Mouse (Mus musculus): Measurements from ENCODE around the gene Coro2b. TPM values are rescaled to one million over a fixed set of nuclear protein-coding genes. Genes with fewer than 3 reads are reported as not detected.

Gene Coro2b
- total RNA-seq, 1 experiment from 2014 or later = 15.9 TPM

GRCm38 (mm10) chr9:62389735-62390134, 147.1 kb downstream of the Coro2b start:
- no peak for DNase-seq

- no peak for DNase-seq
Observed at GRCm38 (mm10) chr9:62385727-62386518, 150.9 kb downstream of the Coro2b start.

DNA sequence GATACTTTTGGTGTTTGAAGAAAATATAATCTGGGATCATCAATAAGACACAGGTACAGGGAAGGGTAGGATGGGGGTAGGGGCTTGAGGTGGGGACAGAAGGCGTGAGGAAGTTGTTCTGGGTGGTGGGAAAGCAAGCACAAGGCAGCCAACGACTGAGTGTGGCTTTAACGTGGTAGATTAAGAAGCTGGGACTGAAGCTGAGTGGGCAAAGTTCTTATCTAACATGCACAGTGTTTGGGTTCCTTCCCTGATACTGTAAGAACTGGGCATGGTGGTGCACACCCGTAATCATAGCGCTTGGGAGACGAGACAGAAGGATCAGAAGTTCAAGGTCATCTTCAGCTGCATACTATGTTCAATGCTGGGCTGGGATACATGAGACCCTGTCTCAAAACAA, 151.8 kb downstream of the Coro2b start:
- DNase-seq = no peak

GRCm38 (mm10) chr9:62382519-62383084, 154.2 kb downstream of the Coro2b start:
- peak; percentile 44 for DNase-seq

DNA sequence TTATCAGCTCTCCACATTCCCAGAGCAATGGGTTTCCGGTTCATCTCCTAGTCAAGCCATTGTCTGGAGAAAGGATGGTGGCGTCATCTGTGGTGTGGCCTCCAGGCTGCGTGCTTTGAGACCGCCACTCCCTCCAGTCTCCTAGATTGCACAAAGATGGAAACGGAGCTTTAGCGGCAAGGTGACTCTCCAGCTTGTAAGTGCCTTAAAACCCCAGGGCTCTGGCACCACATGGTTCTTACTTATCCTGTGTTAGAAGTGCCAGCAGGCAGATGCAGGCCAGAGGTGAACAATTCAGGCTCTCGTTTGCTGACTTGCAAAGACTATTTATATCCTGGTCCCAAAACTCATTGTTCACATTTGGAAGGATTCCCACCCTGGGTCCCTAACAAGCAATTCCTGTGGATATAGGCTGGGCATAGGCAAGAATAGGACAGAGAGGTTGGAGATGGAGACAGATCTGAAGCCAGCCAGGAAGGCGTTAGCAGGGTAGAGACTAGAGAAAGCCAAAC, 155.4 kb downstream of the Coro2b start:
- DNase-seq = no peak

GRCm38 (mm10) chr9:62380351-62380750, 156.5 kb downstream of the Coro2b start:
- DNase-seq = no peak

GRCm38 (mm10) chr9:62377897-62378296, 158.9 kb downstream of the Coro2b start:
- no peak for DNase-seq

DNA sequence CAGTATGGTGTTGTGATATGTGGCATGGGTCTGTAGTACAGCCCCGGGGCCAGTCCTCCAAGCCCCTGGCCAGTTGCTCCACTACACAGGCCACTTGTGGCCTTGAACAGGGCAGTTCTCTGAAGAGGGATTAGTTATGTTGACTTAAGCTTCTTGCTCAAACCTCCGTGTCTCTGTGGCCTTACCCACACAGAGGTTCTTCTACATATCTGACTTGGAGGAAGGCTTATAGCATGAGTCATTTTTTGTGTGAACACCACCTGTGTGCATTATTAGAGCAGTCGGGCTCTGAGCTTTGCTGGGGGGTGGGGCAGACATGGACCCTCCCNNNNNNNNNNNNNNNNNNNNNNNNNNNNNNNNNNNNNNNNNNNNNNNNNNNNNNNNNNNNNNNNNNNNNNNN, 162.6 kb downstream of the Coro2b start:
- DNase-seq = no peak

DNA sequence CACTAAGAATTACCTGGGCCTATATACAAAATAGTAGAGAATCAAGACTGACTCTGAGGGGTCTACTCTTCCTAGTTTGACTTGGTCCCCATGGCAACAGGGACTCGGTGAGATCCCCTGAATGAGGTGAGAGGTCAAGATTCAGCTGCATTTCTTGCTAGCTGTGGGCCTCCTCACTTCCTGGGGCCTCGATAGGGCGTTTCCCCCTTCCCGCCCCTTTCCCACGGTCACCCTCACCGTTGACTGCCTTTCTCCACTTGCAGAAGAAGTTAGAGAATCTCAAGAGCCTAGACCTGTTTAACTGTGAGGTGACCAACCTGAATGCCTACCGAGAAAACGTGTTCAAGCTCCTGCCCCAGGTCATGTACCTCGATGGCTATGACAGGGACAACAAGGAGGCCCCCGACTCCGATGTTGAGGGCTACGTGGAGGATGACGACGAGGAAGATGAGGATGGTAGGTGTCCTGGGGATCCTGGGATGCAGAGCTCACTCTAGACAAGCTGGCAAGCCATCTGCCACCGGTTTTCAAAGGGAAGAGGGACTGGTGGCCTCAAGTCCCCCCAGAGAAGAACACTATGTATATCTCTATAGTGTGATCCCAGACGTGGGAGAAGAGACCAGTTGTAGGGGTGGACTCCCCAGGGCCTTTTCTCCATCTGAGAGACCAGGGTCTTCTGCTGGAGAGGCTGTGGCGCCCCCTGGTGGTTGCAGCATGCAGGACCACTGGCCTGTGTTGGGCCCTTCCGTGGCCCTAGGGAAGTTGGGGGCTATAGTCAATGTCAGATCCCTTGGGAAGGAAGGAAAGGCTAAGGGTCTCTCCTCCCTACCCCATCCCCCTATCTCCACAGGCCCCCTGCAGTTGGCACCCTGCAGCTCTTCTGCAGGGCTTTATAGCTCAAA, 163.4 kb downstream of the Coro2b start:
- peak; percentile 91 for DNase-seq

DNA sequence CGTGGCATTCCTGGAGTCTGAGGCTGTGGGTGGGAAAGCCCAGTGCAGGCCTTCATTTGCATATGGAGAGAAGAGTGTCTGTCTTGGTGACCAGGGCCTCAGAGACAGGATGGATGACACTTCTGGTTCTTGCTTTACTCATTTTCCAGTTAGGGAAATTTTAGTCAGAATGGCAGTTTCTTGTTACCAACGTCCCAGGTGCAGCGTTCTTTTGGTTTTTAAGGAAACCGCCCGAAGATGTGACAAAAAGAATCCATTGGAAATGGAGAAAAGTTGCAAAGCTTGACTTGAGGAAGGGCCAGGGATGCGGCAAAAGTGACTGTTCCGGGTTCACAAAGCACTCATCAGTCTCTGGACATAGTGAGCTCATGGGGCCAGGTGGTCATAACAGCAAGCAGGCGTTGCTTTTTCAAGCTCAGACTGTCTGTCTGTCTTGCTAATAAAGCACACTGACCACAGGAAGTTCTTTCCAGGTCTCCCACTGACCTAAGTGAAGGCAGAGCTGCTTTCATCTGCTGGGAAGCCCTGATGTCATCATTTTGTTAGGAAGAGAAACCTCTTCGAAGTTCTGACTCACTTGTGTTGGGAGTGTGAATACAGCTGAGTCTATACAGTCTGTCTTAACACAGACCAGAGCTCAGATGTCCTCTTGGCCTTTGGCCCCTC, 164.2 kb downstream of the Coro2b start:
- no peak for DNase-seq

- DNase-seq = no peak
Observed at GRCm38 (mm10) chr9:62371745-62372555, 164.9 kb downstream of the Coro2b start.

GRCm38 (mm10) chr9:62370648-62371280, 166.1 kb downstream of the Coro2b start:
- no peak for DNase-seq

DNA sequence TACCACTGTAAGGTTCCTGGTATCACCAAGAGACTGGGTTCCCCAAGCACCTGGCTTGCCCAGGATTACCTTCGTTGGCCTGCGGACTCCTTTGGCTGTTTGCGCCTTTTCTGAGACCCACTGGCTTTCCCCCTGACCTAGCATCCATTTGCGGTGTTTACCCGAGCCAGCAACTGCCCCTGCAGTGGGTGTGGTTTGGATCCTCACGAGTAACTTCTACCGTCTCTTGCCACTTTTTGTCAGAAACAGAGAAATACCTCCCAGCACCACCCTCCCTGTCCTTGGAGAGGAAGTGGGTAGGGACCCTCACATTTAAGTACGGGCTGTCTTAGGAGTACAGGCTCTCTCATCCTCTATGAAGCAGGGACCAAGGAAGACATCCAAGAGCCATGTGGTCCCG, 166.7 kb downstream of the Coro2b start:
- no peak for DNase-seq

Other genes starting within 250 kb of the Coro2b start
- gene Anp32a, start 195.8 kb downstream of the Coro2b start, total RNA-seq (2021) = 379 and 408 TPM in 2 replicates
- 1.3 and 1.9 TPM in 2 replicates for gene Itga11, start 140.8 kb upstream of the Coro2b start, total RNA-seq (2021)

Measured in adrenal gland, postnatal 14 days (tissue).